Mouse (Mus musculus): ENCODE measurements at regions not wholly inside any gene's neighbourhood (a gene's known extent, or its start where the extent isn't known, plus 50 kb on each side); places are given as distances from the start of the nearest gene placed in this dataset.
A peak's percentile ranks its signal among the peaks of the same experiment; 100 is the strongest.

DNA sequence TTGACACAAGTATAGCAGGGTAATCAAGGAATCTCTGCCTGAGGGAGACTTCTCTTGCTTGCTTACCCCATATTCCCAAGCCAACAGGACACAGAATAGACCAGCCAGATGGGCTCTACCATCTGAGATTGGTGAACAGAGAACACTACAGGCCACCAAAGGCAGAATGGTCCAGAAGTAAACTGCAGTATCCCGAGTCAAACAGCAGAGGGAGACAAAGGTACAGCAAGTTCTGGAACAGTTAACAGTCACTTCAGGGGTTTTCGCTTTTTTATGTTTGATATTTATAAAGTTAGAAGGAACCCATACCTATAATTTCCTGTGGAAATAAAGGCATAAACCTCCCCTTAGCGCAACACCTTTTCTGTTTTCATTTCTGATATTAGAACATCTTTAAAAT is 325.5 kb upstream of the 9130204L05Rik start:
- DNase-seq, result peak; percentile 3
